Mouse (Mus musculus) embryo, embryonic 9.5 days (tissue): ENCODE measurements around the gene 1700061G19Rik.

Experiments
- DNase-seq: peaks from one replicate; pipeline ENCODE4 v3.0.0-alpha.2; 2017; ENCODE audit errors: extremely low spot score

The 1700061G19Rik gene

DNA sequence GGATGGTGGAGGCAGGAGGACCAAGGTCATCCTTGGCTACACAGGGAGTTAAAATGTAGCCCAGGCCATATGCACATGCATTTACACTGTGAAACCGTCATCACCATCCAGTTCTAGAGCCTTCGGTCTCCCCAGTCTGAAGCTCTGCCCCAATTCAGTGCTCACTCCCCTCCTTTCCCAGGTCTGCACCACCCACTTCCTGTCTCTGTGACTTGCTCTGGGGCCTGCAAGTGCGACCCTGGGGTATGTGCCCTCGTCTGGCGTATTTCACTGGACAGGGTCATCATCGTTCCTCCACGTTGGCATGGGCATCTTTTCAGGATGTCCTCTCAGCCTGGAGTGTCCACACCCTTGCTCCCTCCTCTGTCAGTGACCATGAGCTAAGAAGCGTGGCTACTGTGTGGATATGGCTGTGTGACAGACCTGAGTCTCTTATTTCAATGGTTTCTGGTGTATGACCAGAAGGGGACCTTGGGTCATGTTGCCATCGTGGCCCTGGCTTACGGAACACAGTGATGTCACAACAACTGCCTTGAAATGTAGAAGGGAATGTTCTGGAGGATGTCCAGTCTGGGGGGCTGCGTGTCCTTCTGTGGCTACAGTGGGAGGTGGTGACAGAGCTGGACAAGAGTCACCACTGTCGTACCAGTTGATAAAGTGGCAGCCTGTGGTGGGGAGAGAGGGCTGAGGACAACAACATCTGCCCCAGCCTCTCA is at the start of gene 1700061G19Rik:
Gene 1700061G19Rik, plus strand, starts transcription at position 542 of the 716 bp plus-strand sequence.
- DNase-seq: no peak

DNA sequence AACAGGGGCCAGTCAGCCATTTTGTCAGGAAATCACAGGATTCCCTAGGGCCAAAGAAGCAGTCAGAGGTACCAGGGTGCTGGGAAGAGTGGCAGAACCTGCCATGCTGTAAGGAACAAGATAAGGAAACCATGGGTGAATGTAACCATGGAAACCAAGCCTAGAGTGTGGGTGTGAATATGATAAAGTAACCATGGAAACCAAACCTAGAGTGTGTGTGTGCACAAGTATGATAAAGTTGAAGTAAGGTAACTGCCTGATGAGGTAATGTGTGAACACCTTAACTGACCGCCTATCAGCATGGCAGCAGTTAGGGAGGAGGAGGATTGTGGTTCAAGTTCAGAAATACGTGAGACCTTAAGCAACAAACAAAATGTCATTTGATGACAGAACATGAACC is 48.6 kb upstream of the 1700061G19Rik start:
- no peak for DNase-seq

GRCm38 (mm10) chr17:56829171-56829570 is 46.1 kb upstream of the 1700061G19Rik start:
- DNase-seq: no peak

GRCm38 (mm10) chr17:56829795-56830194 is 45.5 kb upstream of the 1700061G19Rik start:
- DNase-seq: peak; percentile 34

GRCm38 (mm10) chr17:56830411-56831110 is 44.7 kb upstream of the 1700061G19Rik start, which contains the start of gene Rfx2:
TSS of gene Rfx2 (minus strand) at chr17:56831013.
- no peak for DNase-seq

DNA sequence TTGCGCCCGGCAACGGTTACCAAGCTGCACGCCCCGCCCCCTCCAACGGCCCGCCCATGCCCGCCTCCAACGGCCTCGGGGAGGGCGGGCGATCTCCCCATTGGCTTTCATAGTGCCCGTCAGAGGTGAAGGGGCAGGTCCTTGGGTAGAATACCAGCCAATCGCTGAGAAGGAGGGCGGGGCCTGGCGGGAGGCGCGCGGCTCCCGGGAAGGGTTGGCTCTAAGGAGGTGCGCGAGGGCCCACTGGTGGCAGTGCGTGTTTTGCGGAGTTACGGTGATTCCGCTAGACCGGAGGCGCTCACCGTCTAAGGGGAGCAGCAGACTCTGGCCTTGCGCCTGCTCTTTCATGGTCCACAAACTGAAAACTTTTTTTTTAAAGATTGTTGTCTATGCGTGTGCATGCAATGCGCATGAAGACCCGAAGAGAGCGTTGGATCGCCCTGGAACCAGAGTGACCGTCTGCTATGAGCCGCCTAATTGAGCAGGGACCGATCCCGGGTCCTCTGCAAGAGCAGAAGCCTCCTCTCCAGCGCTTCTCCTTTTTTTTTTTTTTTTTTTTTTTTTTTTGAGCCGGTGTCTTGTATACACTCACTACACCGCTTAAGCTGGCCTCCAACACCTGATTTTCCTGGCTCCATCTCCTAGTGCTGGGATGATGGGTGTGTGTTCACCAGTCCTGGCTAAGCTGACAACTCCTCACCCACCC is 44.0 kb upstream of the 1700061G19Rik start:
- peak; percentile 98 for DNase-seq

- no peak for DNase-seq
Measured at GRCm38 (mm10) chr17:56832918-56833317, 42.4 kb upstream of the 1700061G19Rik start.

DNA sequence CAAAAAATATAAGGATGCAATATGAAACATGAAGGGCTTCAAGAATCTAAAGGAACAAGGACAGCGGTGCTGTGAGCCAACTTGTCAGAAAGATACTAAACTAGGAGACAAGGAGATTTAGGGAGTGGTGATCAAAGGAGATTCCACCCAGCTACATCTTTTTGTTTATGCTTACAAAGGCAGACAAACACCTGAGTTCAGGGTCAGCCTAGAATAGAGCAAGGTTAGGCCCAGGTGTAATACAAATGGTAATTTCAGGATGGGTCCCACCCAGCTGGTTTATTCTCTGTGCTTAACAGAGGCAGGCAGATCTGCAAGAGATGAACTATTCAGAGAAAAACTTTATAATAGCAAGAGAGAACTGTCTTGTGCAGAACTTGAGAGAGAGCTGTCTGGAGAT is 41.9 kb upstream of the 1700061G19Rik start:
- no peak for DNase-seq

- no peak for DNase-seq
Measured at GRCm38 (mm10) chr17:56836336-56836735, 38.9 kb upstream of the 1700061G19Rik start.

GRCm38 (mm10) chr17:56840524-56840923 is 34.8 kb upstream of the 1700061G19Rik start:
- no peak for DNase-seq

DNA sequence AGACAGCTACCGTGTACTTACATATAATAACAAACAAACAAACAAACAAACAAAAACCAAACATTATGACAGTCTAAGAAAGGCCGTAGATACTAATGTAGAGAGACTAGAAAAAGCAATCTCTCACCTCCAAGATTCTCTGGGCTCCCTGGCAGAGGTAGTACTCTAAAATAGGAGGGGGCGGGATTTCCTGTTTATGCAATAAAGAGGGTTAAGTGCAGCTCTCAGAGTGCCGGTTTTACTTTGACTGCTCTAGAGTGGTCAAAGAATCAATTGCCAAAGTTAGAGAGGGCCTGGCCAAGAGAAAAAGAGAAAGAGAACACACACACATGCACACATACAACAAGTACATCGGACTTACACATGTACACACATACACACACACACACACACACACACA is 33.1 kb upstream of the 1700061G19Rik start:
- no peak for DNase-seq

GRCm38 (mm10) chr17:56843678-56844077 is 31.6 kb upstream of the 1700061G19Rik start:
- DNase-seq: no peak

DNA sequence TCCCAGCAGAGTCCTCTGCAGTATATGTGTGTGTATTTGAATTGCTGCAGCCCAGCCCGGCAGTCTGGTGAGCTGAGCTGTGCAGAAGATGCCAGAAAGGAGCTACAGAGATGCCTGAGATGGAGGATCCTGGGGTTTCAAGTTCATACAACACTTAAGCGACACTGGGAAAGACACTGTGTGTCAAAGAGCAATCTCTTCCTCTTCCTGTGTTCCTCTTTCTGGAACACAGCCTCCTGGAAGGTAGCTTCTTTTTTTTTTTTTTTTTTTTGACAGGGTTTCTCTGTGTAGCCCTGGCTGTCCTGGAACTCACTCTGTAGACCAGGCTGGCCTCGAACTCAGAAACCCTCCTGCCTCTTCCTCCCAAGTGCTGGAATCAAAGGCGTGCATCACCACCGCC is 26.5 kb upstream of the 1700061G19Rik start:
- no peak for DNase-seq

GRCm38 (mm10) chr17:56849710-56850109 is 25.6 kb upstream of the 1700061G19Rik start:
- no peak for DNase-seq

GRCm38 (mm10) chr17:56851167-56851566 is 24.1 kb upstream of the 1700061G19Rik start:
- no peak for DNase-seq

GRCm38 (mm10) chr17:56855421-56855820 is 19.9 kb upstream of the 1700061G19Rik start:
- DNase-seq: no peak

DNA sequence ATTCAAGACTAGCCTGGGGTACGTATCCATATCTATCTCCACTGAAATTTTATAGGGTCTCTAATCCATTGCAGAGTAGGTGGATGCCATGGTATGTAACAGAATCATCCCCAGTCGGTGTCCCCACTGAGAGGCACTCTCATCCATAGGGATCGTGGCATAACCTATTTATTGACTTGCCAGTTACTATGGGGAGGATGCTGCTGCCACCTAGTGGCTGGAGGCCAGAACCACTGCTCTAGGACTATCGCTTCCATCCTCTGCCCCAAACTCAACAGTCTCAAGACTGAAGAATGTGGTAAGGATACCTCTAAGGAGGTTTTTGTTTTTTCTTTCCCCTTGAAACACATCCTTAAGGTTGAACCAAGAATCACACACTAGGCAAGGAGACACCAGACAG is 17.1 kb upstream of the 1700061G19Rik start:
- peak; percentile 66 for DNase-seq

- no peak for DNase-seq
Measured at GRCm38 (mm10) chr17:56858922-56859321, 16.4 kb upstream of the 1700061G19Rik start.

GRCm38 (mm10) chr17:56861197-56861596 is 14.1 kb upstream of the 1700061G19Rik start:
- DNase-seq: no peak

- no peak for DNase-seq
Measured at GRCm38 (mm10) chr17:56866071-56866470, 9.2 kb upstream of the 1700061G19Rik start.

GRCm38 (mm10) chr17:56869481-56869977 is 5.7 kb upstream of the 1700061G19Rik start:
- DNase-seq: no peak

GRCm38 (mm10) chr17:56870287-56870953 is 4.9 kb upstream of the 1700061G19Rik start:
- DNase-seq: no peak
